Mouse (Mus musculus) layer of hippocampus, adult 2 months (tissue): Measurements from ENCODE around the gene Cntnap2. TPM values are rescaled to one million over a fixed set of nuclear protein-coding genes. Genes with fewer than 3 reads are reported as not detected.

ENCODE experiments used
- DNase-seq, 2 experiments: peaks; one replicate each; pipeline ENCODE4 v3.0.0; 2022; ENCODE audit warnings: low spot score in 2 of 2
- H3K27ac ChIP-seq: fragments of 200-600 bp; 2 replicates; pipeline ENCODE4 v1.8.1; 2022
- H3K4me3 ChIP-seq: fragments of 200-600 bp; 2 replicates; pipeline ENCODE4 v1.8.1; 2022; ENCODE audit warnings: mild to moderate bottlenecking
- CTCF ChIP-seq: fragments of 200-600 bp; conservative IDR thresholded peaks from 2 replicates; pipeline ENCODE4 v1.8.1; 2022; ENCODE audit warnings: antibody characterized with exemption, mild to moderate bottlenecking, moderate library complexity
- total RNA-seq, 2 experiments: library from RNA; stranded (reverse); gene quantifications; 2 replicates each; pipeline ENCODE4 v1.2.3; 2021

Gene Cntnap2
- total RNA-seq, 2 experiments from 2014 or later: 126 to 147 TPM

GRCm38 (mm10) chr6:46022515-46023143 is 963.5 kb downstream of the Cntnap2 start:
- TF ChIP-seq CTCF: no peak
- no peak overlapping the region for H3K27ac ChIP-seq
- H3K4me3 ChIP-seq: no peak overlapping the region
- no peak for DNase-seq

GRCm38 (mm10) chr6:46031821-46032594 is 972.9 kb downstream of the Cntnap2 start:
- no peak for DNase-seq
- H3K4me3 ChIP-seq: no peak overlapping the region
- no peak for TF ChIP-seq CTCF
- no peak overlapping the region for H3K27ac ChIP-seq

GRCm38 (mm10) chr6:46033108-46033507 is 974.0 kb downstream of the Cntnap2 start:
- no peak overlapping the region for H3K27ac ChIP-seq
- peak; percentile 55 to 67 for DNase-seq
- H3K4me3 ChIP-seq: no peak overlapping the region
- peak; percentile 72 for TF ChIP-seq CTCF

DNA sequence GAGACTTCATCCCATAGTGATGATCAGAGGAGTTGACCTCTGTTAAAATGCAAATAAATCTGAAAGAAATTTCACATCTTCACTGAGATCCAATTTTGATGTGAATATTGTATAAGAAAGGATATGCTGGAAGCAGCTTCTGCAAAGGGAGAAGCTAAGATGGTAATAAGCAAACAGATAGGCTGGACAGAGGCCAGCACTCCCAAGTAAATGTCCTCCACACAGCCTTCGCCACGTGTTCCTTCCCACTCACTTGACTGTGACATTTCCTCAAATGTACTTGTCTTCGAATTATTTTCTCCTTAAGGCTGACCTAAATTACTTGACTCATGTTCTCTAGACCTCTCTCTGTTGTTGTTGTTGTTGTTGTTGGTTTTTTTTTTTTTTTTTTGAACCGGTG is 981.5 kb downstream of the Cntnap2 start:
- Histone ChIP-seq H3K4me3 (no peak overlapping the region), H3K27ac (no peak overlapping the region)
- no peak for TF ChIP-seq CTCF
- DNase-seq: no peak

DNA sequence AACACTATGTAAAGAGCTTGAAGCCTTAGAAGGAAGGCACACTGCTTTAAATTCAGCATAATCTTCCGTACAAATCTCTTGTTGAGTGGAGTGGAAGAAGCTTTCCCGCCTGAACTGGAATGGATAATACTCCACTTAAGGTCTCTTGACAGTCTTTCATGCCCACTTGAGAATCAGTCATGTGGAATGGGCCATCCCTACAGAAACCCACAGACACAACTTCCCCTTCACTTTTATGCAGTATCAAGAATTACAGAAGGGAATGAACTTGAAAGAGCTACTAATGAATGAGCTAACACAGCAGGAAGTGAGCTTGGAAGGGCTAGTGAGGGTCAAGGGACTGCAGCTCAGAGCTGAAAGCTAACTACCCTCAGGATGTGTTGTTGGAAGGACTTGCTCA is 1021.1 kb downstream of the Cntnap2 start:
- H3K27ac ChIP-seq: no peak overlapping the region
- no peak for TF ChIP-seq CTCF
- DNase-seq: no peak

GRCm38 (mm10) chr6:46081432-46081831 is 1022.3 kb downstream of the Cntnap2 start:
- H3K4me3 ChIP-seq: no peak overlapping the region
- no peak for TF ChIP-seq CTCF
- H3K27ac ChIP-seq: no peak overlapping the region
- no peak for DNase-seq

More for the DNA sequence above, 1021.1 kb downstream of the Cntnap2 start:
- no peak overlapping the region for H3K4me3 ChIP-seq

DNA sequence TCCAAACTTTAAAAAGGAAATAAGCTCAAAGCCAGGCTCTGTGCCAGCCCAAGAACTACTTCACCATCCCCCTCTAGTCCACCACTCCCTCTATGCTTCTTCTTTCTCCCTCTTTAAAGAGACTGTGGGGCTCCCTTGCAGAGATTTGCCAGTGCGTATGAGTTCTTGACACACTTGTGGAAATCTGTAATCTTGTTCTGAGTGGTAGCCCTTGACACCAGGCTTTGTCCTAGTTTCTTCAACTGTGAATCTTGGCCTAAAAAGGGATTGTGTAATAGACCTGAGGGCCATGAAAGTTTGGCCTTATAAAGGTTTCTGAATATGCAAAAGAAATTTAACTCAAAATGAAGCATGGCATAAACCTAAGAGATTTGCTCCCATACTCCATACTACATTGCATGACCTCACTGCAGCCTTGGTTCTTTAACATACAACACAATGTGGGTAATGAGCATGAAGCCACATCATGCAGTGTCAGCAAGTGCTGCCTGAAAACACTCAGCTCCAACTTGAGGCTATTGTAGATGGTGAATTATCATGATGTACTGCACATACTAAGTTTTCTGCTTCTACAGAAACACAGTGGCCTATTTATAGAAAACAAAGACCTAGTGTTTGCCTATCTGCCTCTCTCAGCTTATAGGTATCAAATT is 1084.2 kb downstream of the Cntnap2 start:
- DNase-seq: no peak
- no peak for TF ChIP-seq CTCF
- Histone ChIP-seq H3K27ac (no peak overlapping the region), H3K4me3 (no peak overlapping the region)

- DNase-seq: no peak
- no peak overlapping the region for H3K27ac ChIP-seq
- TF ChIP-seq CTCF: no peak
Observed at GRCm38 (mm10) chr6:46166837-46167236, 1107.7 kb downstream of the Cntnap2 start.

GRCm38 (mm10) chr6:46197298-46197697 is 1138.1 kb downstream of the Cntnap2 start:
- no peak for DNase-seq
- H3K4me3 ChIP-seq: no peak overlapping the region
- no peak overlapping the region for H3K27ac ChIP-seq
- no peak for TF ChIP-seq CTCF

More at GRCm38 (mm10) chr6:46166837-46167236, 1107.7 kb downstream of the Cntnap2 start:
- no peak overlapping the region for H3K4me3 ChIP-seq

DNA sequence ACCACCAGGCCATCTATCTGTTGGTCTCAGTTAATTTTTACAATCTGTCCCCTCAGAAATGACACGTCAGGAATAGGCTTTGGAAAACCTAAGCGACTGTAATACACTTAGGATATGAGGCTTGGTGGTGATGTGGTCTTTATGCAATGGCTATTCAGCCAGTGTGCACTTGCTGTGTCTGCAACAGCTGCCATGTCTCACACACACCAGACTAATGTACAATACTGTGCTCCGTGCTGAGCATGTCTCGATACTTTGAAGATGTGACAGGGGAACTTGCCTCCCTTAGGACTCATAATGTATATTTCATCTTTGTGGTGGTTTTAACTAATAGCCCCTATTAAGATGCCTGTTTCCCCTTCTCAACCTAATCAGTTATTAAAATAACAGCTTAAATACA is 1142.7 kb downstream of the Cntnap2 start:
- no peak for DNase-seq
- TF ChIP-seq CTCF: no peak
- H3K27ac ChIP-seq: no peak overlapping the region
- H3K4me3 ChIP-seq: no peak overlapping the region

GRCm38 (mm10) chr6:46205531-46205930 is 1146.4 kb downstream of the Cntnap2 start:
- DNase-seq: no peak
- no peak for TF ChIP-seq CTCF
- H3K4me3 ChIP-seq: no peak overlapping the region
- H3K27ac ChIP-seq: no peak overlapping the region

DNA sequence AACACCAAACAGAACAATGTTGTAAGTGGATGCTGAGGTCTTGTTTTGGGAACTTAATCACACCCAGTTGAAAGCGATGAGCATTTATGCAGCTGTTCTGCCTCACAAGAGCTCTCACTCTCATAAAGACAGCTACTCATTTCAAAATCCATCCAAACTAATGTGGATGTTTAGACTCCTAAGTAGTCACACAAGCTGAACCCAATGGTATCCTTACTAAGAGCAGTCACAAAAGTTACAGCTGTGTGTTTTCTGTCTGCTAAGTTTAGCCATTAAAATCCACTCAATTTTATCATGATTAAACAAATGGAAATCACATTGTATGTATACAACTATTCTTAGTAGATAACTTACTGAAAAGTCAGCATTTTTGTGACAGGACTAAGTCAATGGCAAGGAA is 1173.7 kb downstream of the Cntnap2 start:
- DNase-seq: no peak
- H3K27ac ChIP-seq: no peak overlapping the region
- no peak for TF ChIP-seq CTCF
- H3K4me3 ChIP-seq: no peak overlapping the region

- Histone ChIP-seq H3K4me3 (no peak overlapping the region), H3K27ac (no peak overlapping the region)
- DNase-seq: no peak
- TF ChIP-seq CTCF: no peak
Observed at GRCm38 (mm10) chr6:46240349-46240748, 1181.2 kb downstream of the Cntnap2 start.
